Mouse (Mus musculus) CH12.LX (cell line): ENCODE measurements around the gene Ube2z. TPM values are rescaled to one million over a fixed set of nuclear protein-coding genes. Genes with fewer than 3 reads are reported as not detected.
A peak's percentile ranks its signal among the peaks of the same experiment; 100 is the strongest.

Experiments
- DNase-seq: peaks from one replicate; pipeline ENCODE4 v3.0.0-alpha.2; 2013; ENCODE audit errors: extremely low read depth
- H3K27ac ChIP-seq: 2 replicates; pipeline ENCODE4 v1.5.1; 2012; ENCODE audit warnings: low read depth, mild to moderate bottlenecking, control low read depth, moderate library complexity; ENCODE audit not compliant: insufficient read depth
- H3K27me3 ChIP-seq: replicated peaks from 2 replicates; pipeline ENCODE3; 2012; ENCODE audit warnings: inconsistent platforms
- H3K36me3 ChIP-seq, 2 experiments: replicated peaks in 1 of 2; 2 replicates each; pipeline versions ENCODE3 to v1.6.1; 2012; ENCODE audit warnings: inconsistent platforms in 1 of 2, low read length in 1 of 2, mild to moderate bottlenecking in 1 of 2, mixed read lengths in 1 of 2, moderate library complexity in 1 of 2; ENCODE audit not compliant: control insufficient read depth in 1 of 2, insufficient read depth in 1 of 2
- H3K4me1 ChIP-seq, 2 experiments: 2 replicates each; pipeline ENCODE4 v1.6.1; 2012; ENCODE audit warnings: inconsistent platforms in 1 of 2, moderate library complexity in 1 of 2; ENCODE audit not compliant: insufficient read depth in 2 of 2, control insufficient read depth in 1 of 2
- H3K4me2 ChIP-seq: 2 replicates; pipeline ENCODE4 v1.6.1; 2012; ENCODE audit warnings: low read depth, mild to moderate bottlenecking, control low read depth; ENCODE audit not compliant: poor library complexity, insufficient read depth, severe bottlenecking
- H3K4me3 ChIP-seq, 3 experiments: fragments of 150-350 bp in 1 of 3; sonication (generic) in 1 of 3; replicated peaks in 1 of 3; 2 replicates each; pipeline versions ENCODE3 to v1.5.1; 2011 to 2012; ENCODE audit warnings: low read depth in 2 of 3, low read length in 2 of 3, mild to moderate bottlenecking in 2 of 3, moderate library complexity in 2 of 3, control low read depth in 1 of 3, improper control_type of control experiment in 1 of 3, inconsistent platforms in 1 of 3, mixed read lengths in 1 of 3; ENCODE audit not compliant: poor library complexity in 1 of 3
- H3K79me2 ChIP-seq: replicated peaks from 2 replicates; pipeline ENCODE4 v1.6.1; 2012; ENCODE audit warnings: mild to moderate bottlenecking, moderate library complexity; ENCODE audit not compliant: control insufficient read depth, poor library complexity, insufficient read depth, severe bottlenecking; ENCODE audit errors: extremely low read depth
- H3K9ac ChIP-seq: 2 replicates; pipeline ENCODE4 v1.6.1; 2012; ENCODE audit warnings: low read depth, mild to moderate bottlenecking, control low read depth, moderate library complexity; ENCODE audit not compliant: insufficient read depth
- H3K9me3 ChIP-seq: replicated peaks from 2 replicates; pipeline ENCODE3; 2012; ENCODE audit warnings: low read length, inconsistent platforms, mixed read lengths
- CHD1 ChIP-seq: IDR thresholded peaks from 2 replicates; pipeline ENCODE4 v1.6.1; 2012; ENCODE audit warnings: low read depth, low read length, improper control_type of control experiment, inconsistent platforms
- CHD2 ChIP-seq: IDR thresholded peaks from 2 replicates; pipeline ENCODE4 v1.6.1; 2011; ENCODE audit warnings: low read length, improper control_type of control experiment
- ELF1 ChIP-seq: IDR thresholded peaks from 2 replicates; pipeline ENCODE4 v1.6.1; 2014; ENCODE audit warnings: low read depth, mild to moderate bottlenecking, inconsistent platforms, low read length, improper control_type of control experiment
- EP300 ChIP-seq: IDR thresholded peaks from 2 replicates; pipeline ENCODE4 v1.6.1; 2011; ENCODE audit warnings: low read length, improper control_type of control experiment
- ETS1 ChIP-seq: conservative IDR thresholded peaks from 2 replicates; pipeline ENCODE4 v1.6.1; 2012; ENCODE audit warnings: low read depth, mild to moderate bottlenecking, inconsistent platforms, low read length, improper control_type of control experiment, moderate library complexity
- HCFC1 ChIP-seq: IDR thresholded peaks from 2 replicates; pipeline ENCODE4 v1.6.1; 2012; ENCODE audit warnings: low read depth, mild to moderate bottlenecking, inconsistent platforms, low read length, improper control_type of control experiment
- JUN ChIP-seq: IDR thresholded peaks from 2 replicates; pipeline ENCODE4 v1.6.1; 2011; ENCODE audit warnings: low read depth, mild to moderate bottlenecking, low read length, improper control_type of control experiment, moderate library complexity; ENCODE audit not compliant: insufficient read depth
- JUND ChIP-seq: conservative IDR thresholded peaks from 2 replicates; pipeline ENCODE4 v1.6.1; 2011; ENCODE audit warnings: low read depth, low read length, improper control_type of control experiment
- KAT2A ChIP-seq: IDR thresholded peaks from 2 replicates; pipeline ENCODE4 v1.6.1; 2012; ENCODE audit warnings: low read length, improper control_type of control experiment, inconsistent platforms; ENCODE audit not compliant: insufficient replicate concordance
- MAFK ChIP-seq: IDR thresholded peaks from 2 replicates; pipeline ENCODE4 v1.6.1; 2011; ENCODE audit warnings: low read length, improper control_type of control experiment; ENCODE audit not compliant: insufficient replicate concordance
- MAX ChIP-seq: IDR thresholded peaks from 2 replicates; pipeline ENCODE4 v1.6.1; 2011; ENCODE audit warnings: low read length, improper control_type of control experiment
- MYC ChIP-seq: IDR thresholded peaks from 2 replicates; pipeline ENCODE4 v1.6.1; 2011; ENCODE audit warnings: low read depth, mild to moderate bottlenecking, improper control_type of control experiment, low read length
- PAX5 ChIP-seq: IDR thresholded peaks from 2 replicates; pipeline ENCODE4 v1.6.1; 2012; ENCODE audit warnings: low read length, inconsistent platforms, mixed read lengths
- RAD21 ChIP-seq: IDR thresholded peaks from 2 replicates; pipeline ENCODE4 v1.6.1; 2011; ENCODE audit warnings: low read depth, mild to moderate bottlenecking, low read length, improper control_type of control experiment, moderate library complexity
- TBP ChIP-seq: conservative IDR thresholded peaks from 2 replicates; pipeline ENCODE4 v1.6.1; 2011; ENCODE audit warnings: low read depth, low read length, improper control_type of control experiment
- UBTF ChIP-seq: IDR thresholded peaks from 2 replicates; pipeline ENCODE4 v1.6.1; 2012; ENCODE audit warnings: low read depth, mild to moderate bottlenecking, inconsistent platforms, low read length, improper control_type of control experiment, moderate library complexity
- USF2 ChIP-seq: conservative IDR thresholded peaks from 2 replicates; pipeline ENCODE4 v1.6.1; 2011; ENCODE audit warnings: low read depth, low read length, improper control_type of control experiment
- ZC3H11A ChIP-seq: IDR thresholded peaks from 2 replicates; pipeline ENCODE4 v1.6.1; 2012; ENCODE audit warnings: low read depth, mild to moderate bottlenecking, inconsistent platforms, low read length, improper control_type of control experiment
- ZKSCAN1 ChIP-seq: IDR thresholded peaks from 2 replicates; pipeline ENCODE4 v1.6.1; 2012; ENCODE audit warnings: low read depth, inconsistent platforms, low read length, improper control_type of control experiment, borderline replicate concordance
- ZNF384 ChIP-seq: IDR thresholded peaks from 2 replicates; pipeline ENCODE4 v1.6.1; 2012; ENCODE audit warnings: low read depth, low read length, improper control_type of control experiment, inconsistent platforms
- dilution Hi-C: fragments of 300-500 bp; cut with MboI; formaldehyde crosslinking; loops from 2 replicates; pipeline ENCODE4 v1.14.3; 2020; ENCODE audit warnings: low sequenced_read_pairs; ENCODE audit not compliant: extremely low pct_unique_long_range_greater_than_20kb, extremely low pct_ligation_motif_present
- in situ Hi-C: fragments of 300-500 bp; cut with MboI; formaldehyde crosslinking; loops from 3 replicates; pipeline ENCODE4 v1.14.3; 2019; ENCODE audit warnings: low sequenced_read_pairs, low pct_ligation_motif_present, low pct_unique_long_range_greater_than_20kb, mixed read lengths
- polyA plus RNA-seq: library from polyadenylated mRNA; unstranded; fragments of >175 nt; gene quantifications from 2 replicates; pipeline ENCODE4 v1.2.1, GENCODE M21; 2012; ENCODE audit warnings: low read depth; ENCODE audit not compliant: insufficient read length
- total RNA-seq, 2 experiments: library from RNA; depleted of rRNA; stranded (reverse); fragments of 300-350 nt in 1 of 2; fragments of >200 nt in 1 of 2; gene quantifications; 2 replicates each; pipeline ENCODE4 v1.2.3; 2012 to 2014

The Ube2z gene
- total and polyA plus RNA-seq, 3 experiments, result 51.3 to 67.8 (median 64.2) TPM

DNA sequence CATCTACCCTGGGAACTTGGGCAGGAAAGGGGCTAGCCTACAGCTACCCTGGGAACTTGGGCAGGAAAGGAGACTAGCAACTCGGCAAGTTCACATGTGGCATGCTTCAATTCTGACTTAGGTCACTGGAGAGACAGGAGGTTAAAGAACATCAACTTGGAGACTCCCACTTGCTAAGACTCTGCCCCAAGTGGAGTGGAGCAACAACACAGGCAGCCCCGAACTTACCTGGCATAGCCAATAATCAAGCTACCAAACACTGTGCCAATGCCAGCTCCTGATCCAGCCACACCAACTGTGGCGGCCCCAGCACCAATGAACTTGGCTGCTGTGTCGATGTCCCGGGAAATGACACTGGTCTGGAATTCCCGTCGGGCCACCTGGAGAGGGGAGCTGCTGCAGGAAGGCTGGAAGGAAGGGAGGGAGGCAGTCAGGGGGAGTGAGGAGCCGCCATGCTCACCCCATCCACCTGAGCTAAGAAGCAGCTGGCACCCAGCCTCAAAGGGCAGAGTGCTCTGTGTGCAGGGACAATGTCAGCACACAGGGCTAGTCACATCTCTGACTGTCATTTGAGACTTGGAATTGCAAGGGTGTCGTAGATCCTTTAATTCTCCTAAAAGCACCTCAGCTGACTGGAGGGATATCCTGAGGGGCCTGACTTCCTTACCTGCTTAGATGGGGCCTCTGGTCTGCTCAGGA, 8.3 kb upstream of the Ube2z start:
- Histone ChIP-seq H3K4me3 (peak overlapping the region; percentile 66 to 85 (median 68)), H3K36me3 (peaks cover 21 to 44% of the 10 kb centered on the region in 2 experiments), H3K27ac (no peak overlapping the region), H3K4me1 (peaks cover 7 to 24% of the 10 kb centered on the region in 2 experiments), H3K9ac (peak overlapping the region; percentile 86; the same call in 1 of the 2 replicates), H3K9me3 (no peaks in the 10 kb centered on the region), H3K79me2 (peaks cover 17% of the 10 kb centered on the region), H3K27me3 (no peaks in the 10 kb centered on the region), H3K4me2 (peak overlapping the region; percentile 87)
- in situ Hi-C loops, result no loop called here
- DNase-seq, result no peak
- TF ChIP-seq MAX (no peak), UBTF (no peak), ELF1 (no peak), JUND (no peak), PAX5 (no peak), USF2 (no peak), ETS1 (no peak), TBP (no peak), KAT2A (no peak), CHD2 (no peak), JUN (no peak), HCFC1 (no peak), CHD1 (no peak), RAD21 (no peak), ZC3H11A (no peak), MYC (no peak), EP300 (no peak), ZKSCAN1 (no peak)
- TF ChIP-seq, all 38 proteins: peak for 0
- dilution Hi-C loops, result no loop called here

DNA sequence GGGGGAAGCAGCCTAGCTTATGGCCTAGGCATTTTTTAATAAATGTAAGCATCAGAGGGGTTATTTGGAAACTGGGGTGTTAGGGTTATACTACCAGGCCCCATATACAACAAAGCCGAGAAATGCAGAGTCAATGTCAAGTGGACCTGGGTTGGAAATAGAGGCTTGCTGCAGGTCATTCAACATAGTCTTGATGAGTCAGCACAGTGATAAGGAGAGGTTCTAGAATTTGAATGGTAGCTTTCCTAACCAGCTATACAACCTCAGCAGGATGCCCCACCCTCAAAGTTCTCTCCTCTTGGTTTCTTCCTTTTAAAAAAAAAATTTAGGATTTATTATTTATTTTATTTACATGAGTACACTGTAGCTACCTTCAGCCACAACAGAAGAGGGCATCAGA, 5.8 kb upstream of the Ube2z start:
- DNase-seq, result no peak
- in situ Hi-C loops, result no loop called here
- Histone ChIP-seq H3K9ac (no peak overlapping the region), H3K4me1 (peaks cover 7 to 21% of the 10 kb centered on the region in 2 experiments), H3K9me3 (no peaks in the 10 kb centered on the region), H3K27ac (no peak overlapping the region), H3K4me2 (no peak overlapping the region), H3K27me3 (no peaks in the 10 kb centered on the region), H3K79me2 (peaks cover 17% of the 10 kb centered on the region), H3K36me3 (peaks cover 21 to 50% of the 10 kb centered on the region in 2 experiments), H3K4me3 (no peak overlapping the region)
- dilution Hi-C loops, result no loop called here
- TF ChIP-seq ZNF384, result no peak
- TF ChIP-seq MAFK, result peak; percentile 67; the same call in 1 of the 2 replicates
